Mouse (Mus musculus) gastrocnemius, postnatal 4 days (tissue): ENCODE data around the gene Cd80. TPM values are rescaled to one million over a fixed set of nuclear protein-coding genes. Genes with fewer than 3 reads are reported as not detected.
A peak's percentile ranks its signal among the peaks of the same experiment; 100 is the strongest.
"Not testable (repeated sequence)": the region's sequence is repeated elsewhere in the genome, so short reads cannot be mapped to it uniquely, and the experiment has no call there.

ENCODE experiments used
- DNase-seq, 2 experiments: peaks; one replicate each; pipeline ENCODE4 v3.0.0; 2021 to 2022; ENCODE audit warnings: low spot score in 2 of 2, mixed read lengths in 2 of 2
- total RNA-seq, 2 experiments: library from RNA; stranded (reverse); gene quantifications; 2 replicates each; pipeline ENCODE4 v1.2.3; 2021

Cd80 gene
- total RNA-seq, 2 experiments from 2014 or later: 0.26 to 0.44 TPM

DNA sequence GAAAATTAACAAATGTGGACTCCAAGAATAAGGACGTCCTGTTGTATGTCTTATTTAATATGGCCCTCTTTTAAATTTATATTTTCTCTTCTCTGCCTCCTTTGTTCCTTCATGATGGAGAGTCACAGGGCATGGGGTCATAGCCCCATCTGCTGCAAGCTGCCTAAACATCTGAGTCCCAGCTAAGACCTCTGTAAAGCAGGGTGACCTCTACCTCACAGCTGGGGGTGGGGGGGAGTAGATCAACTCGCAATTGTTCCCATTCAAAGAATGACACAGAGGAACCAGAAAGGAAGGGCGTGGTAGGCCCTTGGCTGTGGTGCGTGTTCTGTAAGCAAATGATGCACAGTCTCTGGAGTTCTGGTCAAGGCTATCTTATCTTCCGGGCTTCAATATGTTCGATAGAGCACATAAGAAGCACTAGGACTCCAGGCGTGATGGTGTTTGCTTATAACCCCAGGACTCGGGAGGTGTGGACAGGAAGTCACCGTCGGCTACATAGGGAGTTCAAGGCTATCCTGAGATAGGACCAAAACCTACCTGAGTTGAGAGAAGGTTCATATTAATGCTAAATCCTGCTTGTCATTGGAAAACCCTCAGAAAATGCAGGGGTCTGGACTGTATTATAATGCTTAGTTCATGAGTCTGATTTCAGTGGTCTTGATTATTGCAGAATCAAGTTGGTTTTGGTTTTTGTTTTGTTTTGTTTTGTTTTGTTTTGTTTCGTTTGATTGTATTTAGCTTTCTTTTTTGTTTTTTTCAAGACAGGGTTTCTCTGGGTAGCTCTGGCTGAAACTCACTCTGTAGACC, 16.5 kb downstream of the Cd80 start:
- DNase-seq: no peak

DNA sequence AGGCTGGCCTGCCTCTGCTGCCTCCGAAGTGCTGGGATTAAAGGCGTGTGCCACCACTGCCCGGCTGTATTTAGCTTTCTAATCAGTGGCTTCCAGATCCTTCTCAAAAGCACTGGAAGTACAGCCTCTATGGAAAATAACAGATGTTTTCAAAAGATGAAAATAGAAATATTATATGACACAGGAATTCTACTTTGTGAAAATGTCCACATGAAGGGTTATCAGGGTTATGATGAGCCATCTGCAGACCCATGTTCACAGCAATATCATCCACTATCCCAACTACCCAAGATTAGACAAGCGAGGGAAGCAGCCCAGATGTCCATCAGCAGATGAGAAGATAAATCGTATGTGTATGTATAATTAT, 17.1 kb downstream of the Cd80 start:
- DNase-seq: no peak

DNA sequence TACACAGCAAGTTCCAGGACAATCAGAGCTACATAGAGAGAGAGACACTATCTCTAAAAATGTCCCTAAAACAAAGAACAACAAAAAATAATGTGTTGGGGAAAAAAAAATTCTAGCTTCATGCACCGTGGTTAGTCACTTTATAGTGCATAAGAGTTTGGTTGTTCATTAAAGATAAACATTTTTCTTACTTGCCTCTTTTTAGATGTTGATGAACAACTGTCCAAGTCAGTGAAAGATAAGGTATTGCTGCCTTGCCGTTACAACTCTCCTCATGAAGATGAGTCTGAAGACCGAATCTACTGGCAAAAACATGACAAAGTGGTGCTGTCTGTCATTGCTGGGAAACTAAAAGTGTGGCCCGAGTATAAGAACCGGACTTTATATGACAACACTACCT, 18.3 kb downstream of the Cd80 start:
- no peak for DNase-seq

DNA sequence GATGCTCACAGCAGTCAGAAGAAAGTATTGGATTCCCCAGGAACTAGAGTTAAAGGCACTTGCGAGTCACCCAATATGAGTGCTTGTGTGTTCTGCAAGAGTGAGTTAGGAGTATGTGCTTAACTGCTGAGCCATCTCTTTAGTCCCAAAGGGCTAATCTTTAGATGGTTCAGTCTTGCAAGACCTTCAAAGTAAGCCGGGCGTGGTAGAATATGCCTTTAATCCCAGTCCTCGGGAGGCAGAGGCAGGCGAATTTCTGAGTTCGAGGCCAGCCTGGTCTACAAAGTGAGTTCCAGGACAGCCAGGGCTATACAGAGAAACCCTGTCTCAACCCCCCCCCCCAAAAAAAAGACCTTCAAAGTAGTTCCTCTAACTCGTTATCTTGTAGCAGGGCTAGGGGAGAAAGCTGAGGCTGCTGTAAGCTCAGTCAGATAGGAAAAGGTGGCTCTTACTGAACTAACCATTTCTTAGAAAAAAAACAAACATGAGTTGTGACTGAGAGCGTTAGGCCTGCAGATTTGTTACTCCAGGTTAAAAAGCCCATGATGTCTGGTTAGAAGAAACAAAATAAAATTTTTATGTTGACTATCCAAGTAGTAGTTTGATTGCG, 19.4 kb downstream of the Cd80 start:
- no peak for DNase-seq

DNA sequence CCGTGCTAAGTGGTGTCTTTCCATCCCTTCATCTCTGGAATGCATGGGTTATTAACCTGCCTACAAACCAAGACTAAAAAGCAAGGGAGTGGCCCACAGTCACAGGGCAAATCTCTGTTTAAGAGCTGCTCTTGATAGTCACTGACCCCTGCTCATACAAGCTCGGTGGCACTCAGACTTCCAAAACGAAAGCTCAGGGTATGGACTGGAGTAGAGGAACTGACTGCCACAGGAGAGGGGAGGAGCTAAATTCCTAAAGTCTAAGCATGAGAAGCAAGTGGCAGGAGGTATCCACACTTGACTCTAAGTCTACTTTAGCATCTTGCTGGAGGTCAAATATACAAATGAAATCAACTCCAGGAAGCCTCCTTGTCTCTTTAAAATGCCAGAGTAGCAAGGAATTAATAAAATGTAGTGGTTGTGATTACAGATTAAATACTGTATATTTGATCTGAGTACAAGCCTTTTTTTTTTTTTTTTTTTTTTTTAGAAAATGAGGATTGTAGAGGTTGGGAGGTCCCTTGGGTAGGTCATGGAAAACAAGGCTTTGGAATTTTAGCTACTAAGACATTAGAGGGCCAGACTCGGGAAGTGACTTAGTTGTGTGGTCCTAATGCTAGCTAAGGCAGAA, 20.4 kb downstream of the Cd80 start:
- DNase-seq: no peak

DNA sequence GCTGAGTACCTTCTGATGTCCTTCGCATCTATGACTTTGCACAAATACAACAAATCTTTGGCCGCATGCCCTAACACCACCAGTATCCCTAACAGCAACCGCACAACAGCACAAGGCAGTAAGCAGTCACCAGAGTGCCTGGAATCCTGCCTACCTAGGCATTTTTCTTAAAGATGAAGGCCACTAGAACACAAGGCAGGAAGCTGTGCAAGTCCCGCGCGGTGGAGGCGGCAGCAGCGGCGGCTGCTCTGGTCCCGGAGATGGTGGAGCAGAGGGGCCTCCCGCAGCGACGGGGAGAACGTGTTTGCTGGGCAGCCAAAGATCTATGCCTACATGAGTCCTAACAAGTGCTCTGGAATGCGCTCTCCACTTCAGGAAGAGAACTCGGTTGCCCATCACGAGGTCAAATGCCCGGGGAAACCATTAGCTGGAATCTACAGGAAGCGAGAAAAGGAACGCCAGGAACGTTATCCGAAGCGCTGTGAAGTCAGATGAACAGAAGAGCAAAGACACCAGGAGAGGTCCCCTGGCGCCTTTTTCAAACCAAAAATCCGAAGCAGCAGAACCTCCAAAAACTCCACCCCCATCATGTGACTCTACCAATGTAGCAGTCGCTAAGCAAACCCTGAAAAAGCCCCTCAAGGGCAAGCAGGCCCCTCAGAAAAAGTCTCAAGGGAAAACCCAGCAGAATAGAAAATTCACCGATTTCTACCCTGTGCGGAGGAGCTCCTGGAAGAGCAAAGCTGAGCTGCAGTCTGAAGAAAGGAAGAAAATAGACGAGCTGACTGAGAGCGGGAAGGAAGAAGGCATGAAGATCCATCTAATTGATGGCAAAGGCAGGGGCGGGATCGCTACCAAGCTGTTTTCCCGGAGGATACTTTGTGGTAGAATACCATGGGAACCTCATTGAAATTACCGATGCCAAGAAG, 21.2 kb downstream of the Cd80 start:
- peak in 1 of 2 experiments; percentile 32 for DNase-seq

DNA sequence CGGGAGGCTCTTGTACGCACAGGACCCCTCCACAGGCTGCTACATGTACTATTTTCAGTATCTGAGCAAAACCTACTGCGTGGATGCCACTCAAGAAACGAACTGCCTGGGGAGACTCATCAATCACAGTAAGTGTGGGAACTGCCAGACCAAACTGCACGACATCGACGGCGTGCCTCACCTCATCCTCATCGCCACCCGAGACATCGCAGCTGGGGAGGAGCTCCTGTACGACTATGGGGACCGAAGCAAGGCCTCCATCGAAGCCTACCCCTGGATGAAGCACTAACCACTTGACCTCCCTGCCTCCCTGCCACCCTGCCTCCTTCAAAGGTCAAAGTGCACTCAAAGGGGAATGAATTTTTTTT, 21.9 kb downstream of the Cd80 start:
- not testable (repeated sequence) for DNase-seq

DNA sequence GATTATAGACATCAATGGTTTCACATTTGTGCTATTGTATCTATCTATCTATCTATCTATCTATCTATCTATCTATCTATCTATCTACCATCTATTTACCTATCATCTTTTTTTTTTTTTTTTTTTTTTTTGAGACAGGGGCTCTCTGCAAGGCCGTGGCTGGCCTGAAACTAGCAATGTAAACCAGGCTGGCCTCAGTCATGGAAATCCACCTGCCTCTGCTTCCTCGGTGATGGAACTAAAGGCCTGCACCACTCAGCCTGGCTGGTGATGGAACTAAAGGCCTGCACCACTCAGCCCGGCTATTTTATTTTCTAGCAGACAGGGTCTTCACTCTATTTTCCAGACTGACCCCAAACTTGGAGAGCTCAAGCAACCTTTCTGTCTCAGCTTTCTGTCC, 22.9 kb downstream of the Cd80 start:
- no peak for DNase-seq

DNA sequence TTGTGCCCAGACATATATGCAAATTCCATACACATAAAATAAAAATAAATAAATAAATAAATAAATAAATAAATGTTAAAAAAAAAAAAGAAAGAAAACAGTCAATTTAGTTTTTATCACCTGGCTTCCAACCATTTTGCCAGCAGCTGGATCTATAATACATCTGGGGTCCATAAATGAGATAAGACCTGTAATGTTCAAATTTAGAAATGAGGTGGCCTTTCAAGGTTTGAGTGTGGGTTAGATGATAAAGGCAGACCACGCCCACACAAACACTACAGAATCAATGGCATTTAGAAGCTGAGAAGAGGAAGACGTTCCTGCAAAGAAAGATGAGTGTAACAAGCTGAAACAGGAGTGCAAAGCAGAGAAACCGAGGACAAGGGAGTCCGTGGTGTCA, 26.0 kb downstream of the Cd80 start:
- DNase-seq: no peak

DNA sequence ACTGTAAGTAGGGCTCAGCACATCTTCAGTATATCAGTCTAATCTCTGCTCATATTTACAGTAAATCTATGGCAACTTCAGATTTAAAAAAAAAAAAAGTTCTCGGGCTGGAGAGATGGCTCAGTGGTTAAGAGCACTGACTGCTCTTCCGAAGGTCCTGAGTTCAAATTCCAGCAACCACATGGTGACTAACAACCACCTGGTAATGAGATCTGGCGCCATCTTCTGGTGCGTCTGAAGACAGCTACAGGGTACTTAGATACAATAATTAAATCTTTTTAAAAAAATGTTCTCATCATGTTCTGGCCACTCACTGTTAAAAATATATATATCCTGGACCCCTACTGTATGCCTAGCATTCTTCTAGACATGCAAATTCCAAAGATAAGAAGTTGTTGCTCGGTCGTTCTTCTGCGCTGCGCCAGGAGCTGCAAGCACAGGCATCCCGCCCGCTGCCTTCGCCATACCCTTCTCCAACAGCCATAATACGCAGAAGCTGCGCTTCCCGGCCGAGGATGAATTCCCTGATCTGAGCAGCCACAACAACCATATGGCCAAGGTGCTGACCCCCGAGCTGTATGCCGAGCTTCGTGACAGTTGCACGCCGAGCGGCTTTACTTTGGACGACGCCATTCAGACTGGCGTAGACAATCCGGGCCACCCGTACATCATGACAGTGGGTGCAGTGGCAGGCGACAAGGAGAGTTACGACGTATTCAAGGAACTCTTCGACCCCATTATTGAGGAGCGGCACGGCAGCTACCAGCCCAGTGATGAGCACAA, 27.6 kb downstream of the Cd80 start:
- peak in 1 of 2 experiments; percentile 25 for DNase-seq

DNA sequence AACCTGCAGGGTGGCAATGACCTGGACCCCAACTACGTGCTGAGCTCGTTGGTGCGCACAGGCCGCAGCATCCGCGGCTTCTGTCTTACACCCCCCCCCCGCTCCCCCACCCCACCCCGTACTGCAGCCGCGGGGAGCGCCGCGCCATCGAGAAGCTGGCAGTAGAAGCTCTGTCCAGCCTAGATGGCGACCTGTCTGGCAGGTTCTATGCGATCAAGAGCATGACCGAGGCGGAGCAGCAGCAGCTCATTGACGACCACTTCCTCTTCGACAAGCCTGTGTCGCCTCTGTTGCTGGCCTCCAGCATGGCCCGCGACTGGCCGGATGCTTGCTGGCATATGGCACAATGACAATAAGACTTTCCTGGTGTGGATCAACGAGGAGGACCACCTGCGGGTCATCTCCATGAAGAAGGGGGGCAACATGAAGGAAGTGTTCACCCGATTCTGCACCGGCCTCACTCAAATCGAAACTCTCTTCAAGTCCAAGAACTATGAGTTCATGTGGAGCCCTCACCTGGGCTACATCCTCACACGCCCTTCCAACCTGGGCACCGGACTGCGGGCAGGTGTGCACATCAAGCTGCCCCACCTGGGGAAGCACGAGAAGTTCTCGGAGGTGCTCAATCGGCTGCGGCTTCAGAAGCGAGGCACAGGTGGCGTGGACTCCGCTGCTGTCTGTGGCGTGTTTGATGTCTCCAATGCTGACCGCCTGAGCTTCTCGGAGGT, 28.4 kb downstream of the Cd80 start:
- DNase-seq: no peak

DNA sequence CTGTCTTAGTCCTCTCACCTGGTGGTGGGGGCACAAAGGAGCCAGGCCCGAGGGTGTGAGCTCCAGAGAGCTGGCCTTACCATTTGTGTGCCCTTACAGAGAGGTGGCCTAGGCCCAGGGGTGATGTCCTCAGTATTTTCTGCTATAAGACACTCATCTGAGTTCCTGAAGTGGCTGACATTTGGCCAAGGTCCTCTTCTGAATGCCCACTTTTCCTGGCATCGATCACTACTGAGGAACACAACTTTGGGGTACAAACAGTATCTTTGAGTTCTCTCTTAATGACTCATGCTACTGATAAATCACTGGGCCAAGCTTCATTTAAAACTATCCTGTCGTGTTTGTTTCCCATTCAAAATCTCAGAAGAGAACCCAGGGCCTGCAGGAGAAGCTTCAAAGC, 37.2 kb downstream of the Cd80 start:
- no peak for DNase-seq

DNA sequence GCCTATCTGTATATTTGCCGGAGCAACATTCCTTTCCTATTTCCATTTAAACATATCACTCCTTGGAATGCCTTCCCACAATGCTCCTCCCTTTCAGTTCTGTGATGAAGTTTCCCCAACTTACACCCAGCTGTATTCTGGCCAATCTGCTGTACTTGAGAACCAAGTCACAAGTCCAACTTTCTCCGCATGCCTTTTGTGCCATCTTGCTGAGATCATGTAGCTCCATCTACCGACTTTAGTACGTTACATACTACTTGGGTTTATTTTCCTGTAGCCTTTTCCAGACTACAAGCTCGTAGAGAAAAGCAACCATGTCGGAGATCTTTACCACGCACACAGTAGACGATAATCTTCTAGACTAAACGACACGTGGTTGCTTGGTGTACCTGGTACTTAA, 38.5 kb downstream of the Cd80 start:
- DNase-seq: no peak

DNA sequence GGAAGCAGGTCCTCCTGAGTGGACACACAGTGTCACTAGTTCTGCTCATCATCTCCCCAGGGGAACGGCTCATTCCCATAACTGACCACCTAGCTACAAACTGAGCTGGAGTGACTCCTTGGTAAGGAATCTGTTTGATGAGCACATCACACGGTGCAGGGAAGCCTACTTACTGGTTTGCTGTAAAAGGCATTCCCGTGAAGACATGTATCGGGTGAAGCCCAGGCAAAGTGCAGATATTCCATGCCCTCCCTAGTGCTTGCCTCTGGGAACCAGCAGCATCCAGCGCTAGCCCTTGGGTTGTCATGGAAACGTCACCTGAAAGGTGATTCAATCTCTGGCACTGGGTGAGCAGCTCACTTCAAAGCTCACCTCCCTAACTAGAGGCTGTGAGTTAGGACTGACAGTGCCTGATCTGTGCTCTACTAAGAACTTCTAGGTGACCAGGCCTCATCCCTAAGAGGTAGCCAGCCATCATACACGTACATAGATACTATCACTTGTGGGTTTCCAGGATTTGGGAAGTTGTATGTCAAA, 41.3 kb downstream of the Cd80 start:
- no peak for DNase-seq

DNA sequence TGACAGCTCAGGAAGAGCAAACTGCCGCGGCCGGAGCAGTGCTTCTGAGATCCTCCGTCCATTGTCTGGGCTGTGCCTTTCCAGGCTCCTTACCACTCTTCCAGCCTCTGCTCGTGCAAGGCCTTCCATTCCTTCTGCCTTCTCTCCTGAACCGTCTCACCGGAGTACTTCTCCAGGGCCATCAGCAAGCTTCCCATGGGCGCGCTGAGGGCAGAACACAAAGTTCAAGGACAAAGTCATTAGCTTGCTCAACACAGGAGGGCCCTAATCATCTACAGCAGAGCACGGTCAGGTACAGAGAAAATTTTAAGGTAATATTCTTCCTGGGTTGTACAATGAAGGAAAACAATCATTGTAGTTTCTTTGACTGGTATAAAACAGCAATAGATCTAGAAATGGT, 47.1 kb downstream of the Cd80 start:
- no peak for DNase-seq

DNA sequence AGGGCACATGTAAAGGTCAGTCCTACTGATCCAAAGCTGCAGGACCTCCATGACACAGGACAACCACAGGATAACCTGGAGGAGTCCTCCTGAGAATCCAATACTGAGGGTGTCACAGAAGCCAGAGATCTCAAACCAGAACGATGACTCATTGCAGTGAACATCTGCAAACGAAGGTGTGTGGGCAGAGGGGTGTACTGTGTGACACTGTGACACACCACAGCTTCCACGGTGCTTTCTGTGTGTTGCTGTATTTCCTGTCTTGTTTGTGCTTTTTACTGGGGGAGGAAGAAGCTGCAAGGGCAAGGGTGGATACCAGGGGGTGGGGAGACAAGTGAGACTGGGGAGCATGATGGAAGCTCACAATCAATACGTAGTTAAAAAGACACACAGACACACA, 48.2 kb downstream of the Cd80 start:
- DNase-seq: no peak

DNA sequence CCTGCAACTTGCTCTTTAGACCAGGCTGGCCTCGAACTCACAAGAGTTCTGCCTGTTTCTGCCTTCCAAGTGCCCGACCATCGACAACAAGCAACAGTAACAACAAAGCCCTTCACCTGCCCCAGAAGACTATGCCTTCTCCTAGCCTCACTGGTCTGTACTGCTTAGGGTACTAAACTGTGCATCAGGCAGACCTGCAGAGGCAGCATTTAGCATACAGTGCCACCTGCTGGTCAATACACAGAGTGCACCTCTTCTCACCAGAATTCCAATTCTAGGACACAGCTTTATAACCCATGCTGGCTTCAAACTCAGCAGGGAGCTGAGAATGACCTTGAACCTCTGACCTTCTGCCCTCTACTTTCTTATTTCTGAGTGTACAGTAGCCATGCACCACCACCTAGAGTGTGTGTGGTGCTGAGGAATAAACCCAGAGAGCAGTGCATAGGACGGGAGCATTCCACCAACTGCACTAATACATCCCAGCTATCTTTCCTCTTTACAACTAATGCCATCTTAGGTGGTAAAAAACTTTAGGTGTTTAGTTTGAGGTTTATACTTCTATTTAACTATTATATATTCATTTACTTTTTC, 50.8 kb downstream of the Cd80 start:
- DNase-seq: peak in 1 of 2 experiments; percentile 54

DNA sequence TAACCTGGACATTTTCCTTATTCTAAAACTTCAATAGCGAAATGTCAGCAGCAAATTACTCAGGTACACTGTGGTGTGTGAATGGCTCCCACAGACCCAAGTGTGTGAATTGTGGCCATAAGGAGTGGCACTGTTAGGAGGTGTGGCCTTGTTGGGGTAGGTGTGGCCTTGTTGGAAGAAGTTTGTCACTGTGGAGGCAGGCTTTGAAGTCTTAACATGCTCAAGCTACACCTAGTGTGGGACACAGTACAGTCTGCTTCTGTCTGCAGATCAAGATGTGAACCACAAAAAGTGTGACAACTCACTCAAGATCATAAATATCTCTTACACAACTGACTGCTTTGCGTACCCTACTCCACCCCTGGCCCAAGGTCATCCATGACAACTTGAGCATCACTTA, 55.5 kb downstream of the Cd80 start:
- DNase-seq: no peak

DNA sequence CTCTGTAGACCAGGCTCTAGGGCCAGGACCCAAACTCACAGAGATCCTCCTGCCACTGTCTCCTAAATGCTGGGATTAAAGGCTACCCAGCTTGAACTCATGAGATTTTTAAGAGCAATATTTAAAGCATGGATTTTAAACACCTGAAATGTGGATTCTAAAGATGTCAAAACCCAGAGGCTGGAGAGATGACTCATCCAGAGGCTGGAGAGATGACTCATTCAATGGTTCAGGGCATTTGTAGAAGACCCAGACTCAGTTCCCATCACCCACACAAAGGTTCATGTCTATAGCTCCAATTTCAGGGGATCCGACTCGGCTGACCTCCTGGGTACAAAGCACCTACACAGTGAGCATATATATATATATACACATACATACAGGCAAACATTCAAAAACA, 63.8 kb downstream of the Cd80 start:
- DNase-seq: no peak
